Mouse (Mus musculus): ENCODE results near the gene Nras. TPM values are rescaled to one million over a fixed set of nuclear protein-coding genes. Genes with fewer than 3 reads are reported as not detected.

Gene Nras
- polyA plus RNA-seq (2016; fragmentation: Nextera tagmentation; extraction: Ambion mirVana), result 105 and 107 TPM in 2 replicates

DNA sequence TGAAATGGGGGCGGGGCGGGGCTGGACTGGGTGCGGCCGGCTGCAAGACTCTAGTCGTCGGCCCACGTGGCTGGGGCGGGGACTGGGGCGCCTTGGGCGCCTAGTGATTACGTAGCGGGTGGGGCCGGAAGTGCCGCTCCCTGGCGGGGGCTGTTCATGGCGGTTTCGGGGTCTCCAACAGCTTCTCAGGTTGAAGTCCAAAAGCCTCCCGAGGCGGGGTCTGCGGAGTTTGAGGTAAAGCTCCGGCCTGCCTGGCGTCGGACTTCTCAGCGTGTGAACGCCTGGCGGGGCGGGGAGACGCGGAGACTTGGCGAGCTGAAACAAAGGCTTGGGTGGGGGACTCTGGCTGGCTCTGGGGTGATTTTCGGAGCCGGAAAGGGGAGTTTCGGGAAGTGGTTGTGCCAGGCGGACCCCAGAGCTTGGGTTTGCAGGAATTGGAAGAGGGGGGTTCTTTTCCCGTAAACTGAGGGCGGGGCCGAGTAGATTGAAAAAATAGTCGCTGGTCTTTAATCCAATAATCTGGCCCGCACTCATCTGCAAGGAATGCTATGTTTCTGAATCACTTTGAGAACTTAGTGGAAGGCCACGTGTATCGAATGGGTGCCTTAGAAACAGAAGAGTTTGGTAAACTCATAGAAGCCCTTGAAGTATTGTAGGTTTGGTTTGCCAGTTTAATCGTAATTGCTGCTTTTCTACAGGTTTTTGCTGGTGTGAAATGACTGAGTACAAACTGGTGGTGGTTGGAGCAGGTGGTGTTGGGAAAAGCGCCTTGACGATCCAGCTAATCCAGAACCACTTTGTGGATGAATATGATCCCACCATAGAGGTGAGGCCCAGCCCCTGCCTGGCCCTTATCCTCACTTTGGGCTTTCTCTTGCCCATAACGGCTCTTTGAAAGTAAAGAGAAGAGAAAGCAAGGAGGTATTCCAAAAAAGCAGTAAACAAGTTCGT, at the start of gene Nras:
TSS of gene Nras (plus strand) at position 79 of the 951 bp plus-strand sequence.
- Histone ChIP-seq H3K4me3 (peak within 1 kb of the TSS; percentile 71), H3K4me2 (replicated peaks) (peak within 1 kb of the TSS; percentile 76), H3K4me1 (0 out of 2 replicates have a peak, but pooled peaks cover 3% of the 10 kb centered on the region), H3K9ac (peak within 1 kb of the TSS; percentile 83), H3K27me3 (no peaks in the 10 kb centered on the region), H3K9me3 (no peaks in the 10 kb centered on the region), H3K36me3 (peaks cover 61% of the 10 kb centered on the region), H3K27ac (peak within 1 kb of the TSS; percentile 97)
- ATAC-seq (ENCODE audit: insufficient number of reproducible peaks, insufficient read depth, low FRiP score, low TSS enrichment), result peak; percentile 95
- 3% methylated on average over 46 of the region's 46 CpGs for WGBS

DNA sequence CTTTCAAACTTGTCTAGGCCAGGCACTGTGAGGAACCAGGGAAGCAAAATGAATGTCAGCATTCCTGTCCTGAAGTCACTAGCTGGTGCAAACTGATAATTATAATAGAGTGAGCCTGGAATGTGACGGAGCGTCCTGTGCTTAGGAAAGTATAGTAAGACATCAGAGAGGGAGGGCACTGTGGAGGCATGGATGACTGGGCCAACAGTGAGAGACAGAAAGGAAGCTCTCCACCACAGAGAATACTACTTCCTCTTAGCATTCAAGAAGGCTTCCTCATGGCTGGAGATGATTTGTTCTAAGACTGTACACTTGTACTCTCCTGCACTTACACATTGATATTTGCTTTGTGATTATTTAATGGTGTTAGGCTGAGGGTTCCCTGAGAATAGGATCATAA, 40.7 kb upstream of the Nras start:
- H3K4me1 ChIP-seq, result peaks cover 6% of the 10 kb centered on the region
- H3K9me3 ChIP-seq, result no peaks in the 10 kb centered on the region
- WGBS, result 70% methylated on average over 2 of the region's 2 CpGs
- H3K9ac ChIP-seq, result no peak overlapping the region
- no peak overlapping the region for H3K4me3 ChIP-seq
- no peaks in the 10 kb centered on the region for H3K27me3 ChIP-seq
- no peak overlapping the region for H3K27ac ChIP-seq
- no peak for ATAC-seq (ENCODE audit: insufficient number of reproducible peaks, insufficient read depth, low FRiP score, low TSS enrichment)
- H3K36me3 ChIP-seq, result no peaks in the 10 kb centered on the region
- H3K4me2 ChIP-seq (replicated peaks), result no peak overlapping the region

DNA sequence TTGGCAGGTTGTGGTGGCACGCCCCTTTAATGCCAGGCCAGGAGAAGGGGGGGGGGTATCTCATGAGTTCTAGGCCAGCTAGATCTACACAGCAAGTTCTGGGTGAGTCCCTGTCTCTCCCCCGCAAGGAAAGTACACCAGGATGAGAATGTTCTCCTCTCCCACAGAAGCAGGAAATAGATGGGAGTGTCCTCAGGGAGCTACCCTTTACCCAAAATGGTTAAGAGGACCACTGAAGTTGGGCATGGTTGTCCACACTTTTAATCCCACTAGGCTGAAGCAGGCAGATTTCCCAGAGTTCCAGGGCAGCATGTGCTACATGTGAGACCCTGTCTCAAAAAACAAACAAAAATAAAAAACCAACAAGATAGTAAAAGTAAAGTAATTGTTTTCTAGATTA, 38.6 kb upstream of the Nras start:
- Histone ChIP-seq H3K36me3 (no peaks in the 10 kb centered on the region), H3K9me3 (no peaks in the 10 kb centered on the region), H3K4me2 (replicated peaks) (no peak overlapping the region), H3K27me3 (no peaks in the 10 kb centered on the region), H3K27ac (peak overlapping the region; percentile 97; the same call in 1 of the 2 replicates), H3K4me1 (peaks cover 8% of the 10 kb centered on the region), H3K4me3 (peak overlapping the region; percentile 75; the same call in 1 of the 2 replicates), H3K9ac (no peak overlapping the region)
- ATAC-seq (ENCODE audit: insufficient number of reproducible peaks, insufficient read depth, low FRiP score, low TSS enrichment), result no peak
- WGBS, result 92% methylated on average over 2 of the region's 2 CpGs

DNA sequence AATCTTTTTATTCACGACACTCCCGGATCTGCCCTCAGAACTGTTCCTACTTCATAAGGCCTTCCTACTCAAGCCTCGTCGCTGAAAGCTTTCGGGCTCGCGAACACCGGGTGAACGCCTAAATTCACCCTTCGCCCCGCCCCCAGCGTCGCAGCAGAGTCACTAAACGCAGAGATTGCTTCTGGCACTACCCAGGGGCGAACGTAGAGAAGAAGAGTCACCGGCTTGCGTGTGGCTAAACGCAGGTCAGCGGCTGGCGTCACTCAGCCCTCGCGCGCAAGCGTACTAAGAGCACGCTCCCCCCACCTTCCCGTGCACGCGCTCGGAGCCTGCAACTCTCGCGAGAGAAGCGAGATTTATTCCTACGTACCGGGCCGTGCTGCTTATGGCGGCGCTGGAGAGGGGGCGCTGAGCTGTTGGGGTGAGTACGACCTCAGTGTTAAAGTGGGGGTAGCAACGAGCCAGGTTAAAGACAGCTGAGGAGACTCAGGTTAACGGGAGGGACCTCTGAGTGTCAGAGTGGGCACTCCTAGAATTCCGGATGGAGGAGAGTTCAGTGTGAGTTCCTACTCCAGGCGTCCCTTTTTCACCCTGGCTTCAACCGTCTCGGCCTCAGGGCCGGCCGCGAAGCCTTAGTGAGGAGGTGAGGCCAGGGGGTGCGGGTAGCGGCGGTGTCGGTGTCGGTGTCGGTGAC, 37.7 kb upstream of the Nras start, which contains the start of gene Csde1:
TSS of gene Csde1 (plus strand) at position 178 of the 694 bp plus-strand sequence.
- no peaks in the 10 kb centered on the region for H3K27me3 ChIP-seq

DNA sequence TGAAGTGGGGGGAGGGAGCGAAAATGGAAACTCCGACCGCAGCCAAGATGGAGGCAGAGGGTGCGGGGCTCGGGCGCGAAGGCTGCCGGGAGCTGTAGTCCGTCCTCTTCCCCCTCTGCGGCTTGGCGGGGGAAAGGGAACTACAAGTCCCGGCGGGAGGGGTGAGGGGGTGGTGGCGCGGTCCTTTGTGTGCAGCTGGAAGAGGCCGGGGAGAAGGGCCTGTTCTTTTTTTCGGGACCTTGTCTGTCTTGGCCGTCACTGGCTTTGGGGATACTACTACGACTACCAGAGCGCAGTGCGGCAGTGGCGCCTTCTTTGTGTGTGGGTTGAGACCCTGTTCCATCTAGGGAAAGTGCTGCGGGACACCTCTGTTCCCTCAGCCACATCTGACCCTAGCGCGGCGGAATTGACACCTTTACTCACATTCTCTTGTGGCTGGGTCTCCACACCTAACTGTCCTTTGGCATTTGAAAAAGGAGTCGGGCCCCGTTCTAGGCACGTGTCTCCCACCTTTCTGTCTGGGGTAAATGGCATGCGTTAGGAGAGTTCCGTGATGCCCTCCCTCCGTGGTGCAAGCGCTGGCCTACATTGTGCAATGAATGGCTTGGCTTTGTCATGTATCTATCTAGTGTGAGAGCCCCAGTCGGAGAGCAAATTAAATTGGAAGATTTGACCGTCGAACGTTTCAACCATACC, 37.0 kb upstream of the Nras start:
- peak overlapping the region; percentile 78 for H3K4me2 ChIP-seq (replicated peaks)
- H3K27ac ChIP-seq, result peak overlapping the region; percentile 97
- peak; percentile 93 for ATAC-seq (ENCODE audit: insufficient number of reproducible peaks, insufficient read depth, low FRiP score, low TSS enrichment)
- H3K9me3 ChIP-seq, result no peaks in the 10 kb centered on the region
- H3K4me1 ChIP-seq, result peaks cover 8% of the 10 kb centered on the region
- H3K4me3 ChIP-seq, result peak overlapping the region; percentile 75
- no peaks in the 10 kb centered on the region for H3K27me3 ChIP-seq
- H3K9ac ChIP-seq, result peak overlapping the region; percentile 89
- WGBS, result under 1% methylated on average over 36 of the region's 37 CpGs
- no peaks in the 10 kb centered on the region for H3K36me3 ChIP-seq

More for the DNA sequence above, 37.7 kb upstream of the Nras start, which contains the start of gene Csde1:
- Histone ChIP-seq H3K9me3 (no peaks in the 10 kb centered on the region), H3K4me1 (peaks cover 8% of the 10 kb centered on the region), H3K27ac (peak within 1 kb of the TSS; percentile 97), H3K4me3 (peak within 1 kb of the TSS; percentile 75), H3K4me2 (replicated peaks) (peak within 1 kb of the TSS; percentile 78), H3K36me3 (no peaks in the 10 kb centered on the region), H3K9ac (peak within 1 kb of the TSS; percentile 89)
- peak; percentile 93 for ATAC-seq (ENCODE audit: insufficient number of reproducible peaks, insufficient read depth, low FRiP score, low TSS enrichment)
- WGBS, result under 1% methylated on average over 55 of the region's 55 CpGs

DNA sequence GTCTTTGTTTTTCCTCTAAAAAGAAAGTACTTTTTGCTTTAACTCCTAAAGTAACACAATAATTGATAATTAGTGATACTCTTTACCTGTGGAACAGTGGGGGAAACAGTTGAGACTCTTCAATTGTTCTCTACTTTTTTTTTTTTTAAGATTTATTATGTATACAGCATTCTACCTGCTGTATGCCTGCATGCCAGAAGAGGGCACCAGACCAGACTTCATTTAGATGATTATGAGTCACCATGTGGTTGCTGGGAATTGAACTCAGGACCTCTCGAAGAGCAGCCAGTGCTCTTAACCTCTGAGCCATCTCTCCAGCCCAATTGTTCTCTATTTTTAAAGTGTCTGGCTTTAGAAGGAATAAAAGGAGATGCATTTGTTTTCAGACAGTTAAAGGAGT, 31.9 kb upstream of the Nras start:
- WGBS, result 88% methylated on average over 1 of the region's 1 CpGs
- Histone ChIP-seq H3K27me3 (no peaks in the 10 kb centered on the region), H3K9me3 (no peaks in the 10 kb centered on the region), H3K4me2 (replicated peaks) (no peak overlapping the region), H3K9ac (no peak overlapping the region), H3K27ac (no peak overlapping the region), H3K36me3 (peaks cover 37% of the 10 kb centered on the region), H3K4me1 (peaks cover 8% of the 10 kb centered on the region; the same call in 1 of the 2 replicates), H3K4me3 (no peak overlapping the region)
- no peak for ATAC-seq (ENCODE audit: insufficient number of reproducible peaks, insufficient read depth, low FRiP score, low TSS enrichment)

DNA sequence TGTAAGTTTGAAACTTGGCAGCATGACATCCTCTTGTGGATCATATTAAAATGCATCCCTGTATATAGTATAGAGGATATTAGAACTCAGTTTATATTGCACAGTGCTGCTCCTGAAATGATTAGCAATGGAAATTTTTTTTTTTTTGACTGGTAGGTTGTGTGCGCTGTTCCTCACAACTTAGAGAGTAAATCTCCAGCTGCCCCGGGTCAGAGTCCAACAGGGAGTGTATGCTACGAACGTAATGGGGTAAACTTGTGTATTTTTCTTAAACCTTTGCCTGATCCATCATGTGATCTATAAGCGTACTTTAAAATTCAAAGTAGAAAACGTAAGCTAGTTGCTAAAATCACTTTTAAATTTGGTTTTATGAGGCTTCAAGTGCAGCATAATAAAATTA, 17.8 kb upstream of the Nras start:
- no peak for ATAC-seq (ENCODE audit: insufficient number of reproducible peaks, insufficient read depth, low FRiP score, low TSS enrichment)
- Histone ChIP-seq H3K9ac (no peak overlapping the region), H3K27ac (no peak overlapping the region), H3K36me3 (peaks cover 43% of the 10 kb centered on the region), H3K4me1 (no peaks in the 10 kb centered on the region), H3K27me3 (no peaks in the 10 kb centered on the region), H3K9me3 (no peaks in the 10 kb centered on the region), H3K4me2 (replicated peaks) (no peak overlapping the region), H3K4me3 (no peak overlapping the region)
- WGBS, result 92% methylated on average over 6 of the region's 6 CpGs

DNA sequence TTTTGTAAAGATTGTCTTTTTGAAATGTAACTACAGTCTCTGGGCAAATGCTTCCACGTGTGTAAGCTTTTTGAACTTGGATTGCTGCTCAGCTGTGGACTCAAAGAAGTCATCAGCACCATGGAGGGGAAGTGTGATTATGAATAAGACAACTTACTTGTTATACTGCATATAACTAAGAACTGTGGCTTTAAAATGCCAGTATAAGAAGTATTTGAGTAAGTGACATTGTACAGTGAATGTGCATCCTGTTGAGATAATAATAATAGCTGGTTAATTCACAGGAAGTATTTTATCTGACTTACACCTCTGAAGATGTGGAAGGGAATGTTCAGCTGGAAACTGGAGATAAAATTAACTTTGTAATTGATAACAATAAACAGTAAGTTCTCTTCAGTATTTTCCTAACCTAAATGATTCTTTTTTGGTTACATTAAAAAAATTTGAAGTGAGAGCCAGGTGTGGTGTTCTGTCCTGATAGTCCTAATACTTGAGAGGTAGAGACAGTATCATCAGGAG, 17.2 kb upstream of the Nras start:
- ATAC-seq (ENCODE audit: insufficient number of reproducible peaks, insufficient read depth, low FRiP score, low TSS enrichment), result no peak
- 86% methylated on average over 1 of the region's 1 CpGs for WGBS
- no peaks in the 10 kb centered on the region for H3K4me1 ChIP-seq
- no peak overlapping the region for H3K27ac ChIP-seq
- H3K9me3 ChIP-seq, result no peaks in the 10 kb centered on the region
- H3K9ac ChIP-seq, result no peak overlapping the region
- H3K4me2 ChIP-seq (replicated peaks), result no peak overlapping the region
- H3K4me3 ChIP-seq, result no peak overlapping the region
- H3K36me3 ChIP-seq, result peaks cover 47% of the 10 kb centered on the region
- no peaks in the 10 kb centered on the region for H3K27me3 ChIP-seq

DNA sequence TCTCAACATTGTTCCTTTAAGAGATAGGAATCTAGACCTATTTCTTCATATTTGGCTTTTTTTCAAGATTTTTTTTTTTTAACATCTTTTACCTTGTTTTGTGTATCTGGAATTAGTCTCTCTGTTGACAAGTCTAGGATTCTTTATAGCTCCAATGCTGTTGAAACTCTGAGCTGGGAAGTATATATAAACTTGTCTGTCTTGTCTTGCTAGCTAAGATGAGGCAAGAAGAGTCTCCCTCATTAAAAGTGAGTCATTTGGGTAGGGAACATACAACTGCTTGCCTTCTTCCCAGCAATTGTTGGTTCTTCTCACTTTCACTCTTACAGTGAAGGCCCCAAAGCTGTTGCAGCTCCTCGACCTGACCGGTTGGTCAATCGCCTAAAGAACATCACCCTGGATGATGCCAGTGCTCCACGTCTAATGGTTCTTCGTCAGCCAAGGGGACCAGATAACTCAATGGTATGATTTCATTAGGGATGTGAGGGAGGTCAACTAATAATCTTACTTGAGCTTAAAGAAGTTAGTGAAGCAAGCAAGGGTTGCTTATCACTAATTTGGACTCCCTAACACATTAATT, 2.0 kb upstream of the Nras start:
- Histone ChIP-seq H3K9me3 (no peaks in the 10 kb centered on the region), H3K4me1 (0 out of 2 replicates have a peak, but pooled peaks cover 3% of the 10 kb centered on the region), H3K27ac (no peak overlapping the region), H3K4me2 (replicated peaks) (no peak overlapping the region), H3K36me3 (peaks cover 58% of the 10 kb centered on the region), H3K9ac (no peak overlapping the region), H3K4me3 (no peak overlapping the region), H3K27me3 (no peaks in the 10 kb centered on the region)
- WGBS, result 92% methylated on average over 5 of the region's 5 CpGs
- ATAC-seq (ENCODE audit: insufficient number of reproducible peaks, insufficient read depth, low FRiP score, low TSS enrichment), result no peak

DNA sequence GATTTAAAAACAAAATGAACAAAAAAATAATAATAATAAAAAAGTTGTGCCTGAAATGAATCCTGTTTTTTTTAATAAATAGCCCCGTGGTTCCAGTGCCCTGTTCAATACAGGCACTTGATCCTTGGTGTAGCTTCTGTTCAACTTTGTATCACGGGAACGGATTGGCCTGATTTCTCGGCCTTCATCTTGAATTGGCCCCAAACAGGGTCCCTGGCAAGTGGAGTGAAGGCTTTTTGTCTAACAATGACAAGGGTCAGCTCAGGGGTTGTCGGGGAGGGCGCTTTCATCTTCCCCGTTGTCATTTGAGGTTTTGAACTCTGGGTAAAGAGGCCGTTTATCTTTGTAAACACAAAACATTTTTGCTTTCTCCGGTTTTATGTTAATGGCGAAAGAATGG, 333 bp upstream of the Nras start:
- H3K4me1 ChIP-seq, result 0 out of 2 replicates have a peak, but pooled peaks cover 3% of the 10 kb centered on the region
- peak overlapping the region; percentile 83; the same call in 1 of the 2 replicates for H3K9ac ChIP-seq
- 4% methylated on average over 10 of the region's 10 CpGs for WGBS
- ATAC-seq (ENCODE audit: insufficient number of reproducible peaks, insufficient read depth, low FRiP score, low TSS enrichment), result peak; percentile 29; the same call in 1 of the 2 replicates
- H3K27ac ChIP-seq, result 0 out of 2 replicates have a peak overlapping the region, but pooled peaks have one; percentile 41
- peak overlapping the region; percentile 76 for H3K4me2 ChIP-seq (replicated peaks)
- peak overlapping the region; percentile 71 for H3K4me3 ChIP-seq
- H3K36me3 ChIP-seq, result peaks cover 60% of the 10 kb centered on the region
- no peaks in the 10 kb centered on the region for H3K9me3 ChIP-seq
- no peaks in the 10 kb centered on the region for H3K27me3 ChIP-seq
